Mouse (Mus musculus): ENCODE measurements around the gene Usp6nl. TPM values are rescaled to one million over a fixed set of nuclear protein-coding genes. Genes with fewer than 3 reads are reported as not detected.

Usp6nl gene
- total RNA-seq, 2 experiments from 2014 or later = 23.2 to 25.0 TPM

DNA sequence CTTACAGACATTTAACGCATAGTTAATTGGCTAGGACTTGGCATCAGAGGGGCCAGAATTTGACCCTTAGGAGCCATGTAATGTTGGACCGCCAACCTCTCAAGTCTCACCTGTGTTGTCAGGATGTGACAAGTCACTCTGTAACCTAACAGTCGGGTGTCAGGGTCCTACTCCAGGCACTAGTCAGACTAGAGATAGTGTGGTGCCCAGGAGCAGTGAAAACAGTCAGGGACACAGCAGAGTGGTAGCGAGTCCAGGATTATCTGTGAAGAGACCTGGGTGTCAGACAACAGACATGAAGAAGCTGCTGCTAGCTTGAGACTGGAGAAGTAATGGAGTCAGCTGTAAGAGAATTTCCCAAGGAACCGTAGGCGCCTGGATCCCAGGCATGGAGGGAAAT is 45.0 kb downstream of the Usp6nl start:
- no peak for DNase-seq (ENCODE audit: low spot score in 2 of 2)

DNA sequence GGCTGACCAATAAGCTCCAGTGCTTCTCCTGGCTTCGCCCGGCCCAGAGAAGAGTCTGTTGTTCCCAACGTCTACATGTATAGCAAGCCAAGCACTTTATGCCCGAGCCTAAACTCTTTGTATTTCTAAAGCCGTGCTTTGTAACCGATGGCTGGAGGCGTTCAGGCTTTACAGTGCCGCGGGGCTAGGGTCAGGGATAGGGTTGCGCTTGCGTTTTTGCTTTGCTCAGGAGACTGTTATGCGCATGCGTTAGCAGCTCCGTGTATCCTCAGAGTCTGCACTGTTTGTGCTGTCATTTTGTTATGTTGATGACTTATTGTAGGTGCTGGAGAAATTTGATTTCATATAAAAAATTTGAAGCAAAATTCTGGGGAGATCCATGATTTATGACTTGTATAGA is 51.7 kb downstream of the Usp6nl start:
- DNase-seq (ENCODE audit: low spot score in 2 of 2) = no peak

DNA sequence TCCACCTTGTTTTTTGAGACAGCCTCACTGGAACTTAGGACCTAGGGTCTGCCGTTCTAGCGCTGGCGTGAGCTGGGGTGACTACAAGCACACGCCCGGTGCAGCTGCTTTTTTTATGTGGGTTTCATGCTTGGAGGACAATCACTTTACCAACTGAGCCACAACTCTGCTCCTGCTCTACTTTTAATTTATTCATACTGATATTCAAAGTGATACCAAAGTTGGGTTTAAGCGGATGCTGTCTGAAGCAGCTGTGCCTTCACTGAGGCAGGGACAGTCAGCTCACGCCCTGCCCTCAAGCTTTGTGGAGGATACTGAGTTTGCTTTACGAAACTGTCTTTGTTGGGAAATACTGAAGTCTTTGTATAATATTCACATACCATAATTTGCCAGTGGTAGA is 53.6 kb downstream of the Usp6nl start:
- no peak for DNase-seq (ENCODE audit: low spot score in 2 of 2)

DNA sequence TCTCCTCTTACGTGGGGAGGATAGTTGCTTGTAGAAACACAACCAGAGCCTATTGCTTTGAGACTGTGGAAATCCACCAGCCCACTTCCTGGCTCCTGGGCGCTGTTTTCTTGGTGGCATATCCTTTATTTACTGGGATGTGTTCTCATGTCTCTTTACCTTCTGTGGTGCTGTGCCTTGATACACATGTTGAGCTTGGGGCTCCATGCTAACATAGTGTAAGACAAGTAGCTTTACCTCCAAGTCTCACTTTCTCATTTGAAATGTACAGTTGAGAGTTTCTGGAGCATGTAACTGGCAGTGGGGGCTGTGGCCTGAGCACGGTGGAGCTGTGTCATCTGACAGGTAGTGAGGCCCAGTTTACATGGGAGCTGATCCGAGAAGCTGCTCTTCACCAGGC is 54.5 kb downstream of the Usp6nl start:
- no peak for DNase-seq (ENCODE audit: low spot score in 2 of 2)

DNA sequence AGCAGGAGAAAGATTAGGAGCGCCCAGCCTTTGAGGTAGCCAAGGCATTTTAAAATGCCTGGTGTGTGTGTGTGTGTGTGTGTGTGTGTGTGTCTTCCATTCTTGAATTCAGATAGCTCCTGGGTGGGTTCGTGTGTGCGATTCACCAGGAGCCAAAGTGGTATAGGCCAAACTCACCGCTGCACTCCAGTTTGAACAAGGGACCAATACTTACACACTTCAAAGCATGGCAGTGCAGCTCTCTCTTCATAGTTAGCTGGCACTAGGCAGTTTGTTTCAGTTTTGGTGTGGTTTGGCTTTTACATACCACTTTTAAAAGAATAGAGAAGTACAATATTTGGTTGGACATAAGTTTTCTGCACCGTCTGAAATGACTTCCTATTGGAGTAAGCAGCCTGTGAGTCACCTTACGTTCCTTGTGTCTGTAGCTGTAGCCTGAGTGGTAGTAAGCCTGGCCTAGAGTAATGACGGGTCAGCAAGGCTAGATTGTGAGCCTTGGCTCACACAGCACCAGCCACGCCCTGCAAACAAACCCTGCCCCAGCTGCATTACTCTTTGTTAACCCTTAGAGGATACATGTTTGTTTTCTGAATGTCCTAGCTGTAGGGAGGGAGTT is 56.2 kb downstream of the Usp6nl start:
- DNase-seq (ENCODE audit: low spot score in 2 of 2) = no peak

DNA sequence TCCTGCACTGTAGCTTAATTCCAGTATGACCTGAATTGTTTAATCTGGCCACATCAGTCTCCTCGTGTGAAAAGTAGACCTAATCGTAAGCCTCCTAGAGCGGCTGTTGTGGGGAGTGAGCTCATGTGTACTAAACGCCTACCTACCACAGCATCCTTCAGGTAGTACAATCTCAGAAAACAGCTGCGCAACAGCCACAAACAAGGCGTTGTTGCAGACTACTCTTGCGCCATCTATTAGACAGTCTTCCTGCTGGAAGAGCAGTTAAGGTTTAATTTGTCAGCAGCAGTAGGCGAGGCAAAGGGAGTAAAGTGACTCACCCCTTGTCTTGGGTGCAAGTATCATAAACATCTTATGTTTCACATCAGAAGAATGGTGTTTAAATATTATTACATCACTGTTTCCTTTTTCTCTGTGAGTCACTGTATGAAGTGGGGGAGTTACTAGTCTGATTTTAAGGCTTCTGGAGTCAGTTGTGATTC is 57.3 kb downstream of the Usp6nl start:
- DNase-seq (ENCODE audit: low spot score in 2 of 2) = no peak

DNA sequence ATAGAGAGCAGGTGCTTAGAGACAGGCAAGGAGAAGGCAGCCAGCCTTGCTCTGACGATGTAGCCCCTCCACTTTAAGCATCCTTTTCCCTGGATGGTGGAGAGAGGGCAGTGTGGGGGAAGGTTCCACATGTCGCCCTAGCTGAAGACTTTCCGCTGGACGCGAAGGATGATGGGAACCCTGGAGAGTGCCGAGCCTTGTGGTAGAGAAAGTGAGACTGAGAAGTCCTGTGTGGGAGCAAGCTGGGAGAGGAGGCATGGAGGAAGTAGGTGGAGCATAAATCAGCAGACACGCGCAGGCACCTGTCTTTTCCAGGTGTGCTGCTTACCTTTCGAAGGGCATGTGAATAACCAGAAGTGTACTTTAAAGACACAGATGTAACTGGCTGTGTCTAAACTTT is 57.9 kb downstream of the Usp6nl start:
- DNase-seq (ENCODE audit: low spot score in 2 of 2) = no peak

DNA sequence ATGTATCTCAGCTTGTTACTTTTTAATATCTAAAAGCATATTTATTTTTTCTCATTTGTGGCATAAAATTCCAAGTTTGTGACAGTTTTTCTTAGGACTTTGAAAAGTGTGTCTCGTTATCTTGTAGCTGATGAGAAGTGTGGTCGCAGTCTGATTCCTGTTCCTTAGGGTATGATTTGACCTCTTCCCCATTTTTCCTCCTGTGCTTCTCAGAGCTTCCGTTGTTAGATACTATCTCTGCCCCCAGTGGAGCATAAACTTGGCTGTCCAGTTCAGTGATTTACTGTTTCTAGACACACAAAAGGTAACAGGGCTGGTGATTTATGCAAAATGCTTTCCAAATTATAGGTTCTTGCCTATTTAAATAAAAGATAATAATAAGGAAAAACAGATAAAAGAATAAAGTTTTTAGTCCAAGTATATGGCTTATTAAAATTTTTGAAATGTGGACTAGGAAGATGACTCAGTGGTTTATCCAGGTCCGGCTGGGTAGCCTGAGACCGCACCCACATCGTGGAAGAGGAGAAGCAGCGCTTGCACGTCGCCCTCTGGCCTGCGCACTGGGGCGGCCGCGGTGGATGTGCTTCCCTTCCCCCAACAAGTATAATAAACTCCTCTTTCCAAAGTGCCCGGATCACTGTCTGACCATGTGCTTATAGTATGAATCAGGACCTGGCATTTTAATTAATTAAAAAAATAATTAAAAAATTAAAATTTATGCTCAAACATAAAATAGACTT is 62.1 kb downstream of the Usp6nl start:
- no peak for DNase-seq (ENCODE audit: low spot score in 2 of 2)

DNA sequence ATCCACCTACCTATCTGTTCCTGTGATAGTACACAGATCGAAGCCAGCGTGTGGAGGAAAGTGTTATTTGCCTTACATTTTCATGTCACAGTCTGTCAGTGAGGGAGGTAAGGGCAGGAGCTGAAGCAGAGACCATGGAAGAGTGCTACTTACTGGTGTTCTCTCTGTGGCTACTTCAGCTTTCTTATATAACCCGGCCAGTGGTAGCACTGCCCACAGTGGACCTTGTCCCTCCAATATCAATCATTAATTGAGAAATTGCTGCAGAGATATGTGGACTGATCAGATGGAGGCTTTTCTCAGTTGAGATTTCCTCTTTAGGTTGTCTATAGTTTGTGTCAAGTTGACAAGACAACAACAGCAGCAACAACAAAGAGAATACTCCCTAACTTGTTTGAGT is 66.7 kb downstream of the Usp6nl start:
- DNase-seq (ENCODE audit: low spot score in 2 of 2) = no peak

DNA sequence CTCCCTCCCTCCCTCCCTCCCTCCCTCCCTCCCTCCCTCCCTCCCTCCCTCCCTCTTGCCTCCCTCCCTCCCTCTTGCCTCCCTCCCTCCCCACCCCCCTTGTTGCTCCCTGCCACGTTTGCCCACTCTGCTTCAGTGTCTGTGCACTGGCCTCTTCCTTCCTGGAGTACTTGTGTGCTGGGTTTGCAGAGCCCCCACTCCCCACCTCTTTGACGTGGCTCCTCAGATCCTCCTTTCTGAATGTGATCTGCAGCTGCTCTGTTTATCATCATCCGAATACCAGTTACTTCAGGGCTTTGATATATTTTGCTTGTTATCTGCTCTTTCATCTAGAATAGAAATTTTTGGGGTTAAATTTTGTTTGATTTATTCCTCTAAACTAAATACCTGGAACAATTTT is 68.8 kb downstream of the Usp6nl start:
- no peak for DNase-seq (ENCODE audit: low spot score in 2 of 2)

DNA sequence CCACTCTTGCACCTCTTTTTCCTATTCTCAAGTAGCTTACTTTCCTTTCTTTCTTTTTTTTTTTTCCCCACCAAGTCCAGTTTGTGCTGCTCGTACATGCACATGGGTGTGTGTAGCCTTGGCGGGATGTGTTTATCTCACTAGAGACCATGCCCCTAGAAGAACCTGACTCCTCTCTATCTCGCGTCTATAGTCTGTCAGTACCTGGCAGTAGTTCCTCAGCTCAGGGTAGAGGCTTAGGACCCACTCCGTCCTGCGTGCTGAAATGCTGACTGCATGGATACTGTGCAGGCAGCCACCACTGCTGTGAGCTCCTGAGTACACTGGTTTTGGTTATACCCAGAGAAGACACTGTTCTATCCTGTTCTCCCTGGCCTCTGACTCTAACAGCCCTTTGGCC is 69.5 kb downstream of the Usp6nl start:
- DNase-seq (ENCODE audit: low spot score in 2 of 2) = no peak

DNA sequence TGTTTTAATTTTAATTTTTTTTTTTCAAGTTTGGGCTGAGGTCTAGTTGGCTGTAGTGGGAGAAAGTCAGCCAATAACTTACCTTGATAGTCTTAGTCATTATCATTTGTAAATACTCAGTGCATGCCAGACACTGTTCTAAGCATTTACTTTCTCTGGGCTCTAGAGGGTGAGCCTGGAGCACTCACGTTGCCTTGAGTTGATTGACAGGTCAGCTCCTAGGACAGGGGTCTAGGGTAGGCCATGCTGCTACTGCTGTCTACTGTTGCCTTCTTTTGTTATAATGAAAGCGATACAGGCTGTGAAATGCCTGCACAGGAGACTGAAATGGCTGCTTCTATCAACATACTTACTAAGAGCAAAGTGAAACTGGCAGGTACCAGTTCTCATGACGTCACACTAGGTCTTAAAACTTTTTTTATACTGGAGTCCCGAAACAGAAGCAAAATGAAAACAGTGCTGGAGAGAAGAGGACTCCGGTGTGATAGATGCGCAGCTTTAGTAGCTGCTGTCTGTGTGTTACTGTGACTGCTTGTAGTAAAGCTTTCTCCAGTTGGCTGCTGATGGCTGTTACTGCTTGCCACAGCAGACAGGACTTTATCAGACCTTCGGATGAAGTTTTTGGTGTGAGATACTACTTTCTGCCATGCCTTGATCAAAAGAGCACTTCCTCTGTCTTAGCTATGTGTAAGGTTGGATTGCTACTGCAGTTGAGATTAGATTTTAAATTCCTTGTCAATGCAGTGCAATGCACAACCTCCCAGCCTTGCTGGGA is 73.6 kb downstream of the Usp6nl start:
- no peak for DNase-seq (ENCODE audit: low spot score in 2 of 2)

DNA sequence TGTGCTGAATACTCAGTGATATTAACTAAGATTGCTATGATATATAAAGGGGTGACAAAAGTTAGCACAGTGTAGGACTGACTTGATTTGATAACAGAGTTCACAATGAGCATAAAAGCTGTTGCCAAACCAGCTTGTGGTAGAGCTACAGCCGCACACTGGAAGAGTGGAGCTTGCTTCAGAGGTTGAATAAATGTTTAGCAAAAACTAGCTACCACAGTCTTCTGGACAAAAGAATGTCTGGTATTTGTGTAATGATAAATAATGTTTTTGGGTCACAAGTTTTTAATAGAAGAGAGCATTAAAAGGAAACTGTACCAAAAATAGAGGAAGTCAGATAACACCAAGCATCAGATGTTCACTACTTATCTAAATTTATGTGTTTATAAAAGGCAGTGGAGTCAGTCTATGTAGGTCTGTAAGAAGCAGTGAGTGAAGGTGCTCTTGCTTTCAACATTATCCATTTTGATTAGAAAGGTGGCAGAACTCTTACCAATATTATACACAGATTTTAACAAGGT is 74.2 kb downstream of the Usp6nl start:
- DNase-seq (ENCODE audit: low spot score in 2 of 2) = no peak

DNA sequence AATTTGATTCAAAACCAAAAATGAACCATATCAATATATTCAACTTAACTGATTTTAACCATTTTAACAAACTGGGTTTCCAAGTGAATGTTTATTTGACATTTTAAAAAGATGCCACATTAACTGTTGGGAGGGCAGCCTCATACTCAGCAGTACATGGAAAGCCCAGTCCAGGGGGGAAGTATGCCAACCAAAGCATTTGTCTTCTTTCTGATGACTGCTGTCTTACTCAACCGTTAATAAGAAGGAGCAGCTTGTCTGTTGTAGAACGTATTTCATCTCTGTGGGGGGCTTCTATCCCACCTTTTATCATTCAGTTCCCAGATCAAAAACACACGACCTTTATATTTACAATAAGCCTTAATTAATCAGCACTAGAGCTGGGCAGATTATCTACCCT is 74.7 kb downstream of the Usp6nl start:
- no peak for DNase-seq (ENCODE audit: low spot score in 2 of 2)

DNA sequence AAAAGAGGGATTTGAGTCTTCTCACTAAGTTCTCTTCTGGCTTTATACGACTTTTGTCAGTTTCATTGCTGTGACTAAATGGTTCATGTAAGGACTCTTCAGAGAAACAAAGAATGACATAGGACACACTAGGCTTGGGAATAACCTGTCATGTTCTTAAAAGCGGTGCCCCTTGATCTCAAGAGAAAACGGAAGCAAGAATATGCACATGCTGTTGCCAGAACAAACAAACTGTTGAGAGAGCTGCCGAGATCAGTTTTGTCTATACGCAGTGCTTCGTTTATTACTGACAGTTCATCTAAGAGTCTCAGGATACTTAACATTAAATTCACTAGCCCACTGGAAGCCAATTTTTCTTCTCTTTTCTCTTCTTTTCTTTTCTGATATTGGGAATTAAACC is 76.4 kb downstream of the Usp6nl start:
- DNase-seq (ENCODE audit: low spot score in 2 of 2) = no peak

DNA sequence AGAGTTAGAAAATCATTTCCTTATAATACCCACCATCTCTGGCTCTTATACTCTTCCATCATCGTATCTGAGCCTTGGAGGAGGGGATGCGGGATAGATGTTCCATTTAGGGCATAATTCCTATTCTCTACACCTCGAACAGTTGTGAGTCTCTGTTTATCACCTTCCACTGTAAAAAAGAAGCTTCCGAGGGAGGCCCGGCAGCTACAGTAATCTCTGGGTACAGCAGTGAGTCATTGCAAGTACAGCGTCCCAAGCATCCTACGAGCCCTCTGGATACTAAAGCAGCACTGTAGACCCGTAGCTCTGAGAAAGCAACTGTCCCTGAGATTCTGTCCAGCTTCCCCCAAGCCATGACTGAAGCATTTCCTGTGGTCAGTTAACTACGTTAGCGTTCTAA is 78.6 kb downstream of the Usp6nl start:
- DNase-seq (ENCODE audit: low spot score in 2 of 2) = no peak

DNA sequence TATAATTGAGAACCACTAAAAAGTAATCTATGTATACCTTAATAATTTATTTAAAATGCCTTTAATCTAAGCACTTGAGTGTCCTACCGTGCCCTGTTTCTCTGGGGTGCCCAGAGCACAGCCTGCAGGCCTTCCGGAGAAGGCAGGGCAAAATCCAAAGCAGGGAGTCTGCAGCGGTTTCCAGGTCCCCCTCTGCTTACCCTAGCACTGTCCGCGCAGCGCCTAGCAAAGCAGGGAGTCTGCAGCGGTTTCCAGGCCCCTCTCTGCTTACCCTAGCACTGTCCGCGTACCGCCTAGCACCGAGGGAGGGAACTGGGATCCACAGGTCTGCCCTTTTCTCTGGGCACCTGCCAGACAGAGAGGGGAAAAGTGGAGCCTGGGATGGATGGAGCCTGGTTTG is 80.9 kb downstream of the Usp6nl start:
- no peak for DNase-seq (ENCODE audit: low spot score in 2 of 2)

DNA sequence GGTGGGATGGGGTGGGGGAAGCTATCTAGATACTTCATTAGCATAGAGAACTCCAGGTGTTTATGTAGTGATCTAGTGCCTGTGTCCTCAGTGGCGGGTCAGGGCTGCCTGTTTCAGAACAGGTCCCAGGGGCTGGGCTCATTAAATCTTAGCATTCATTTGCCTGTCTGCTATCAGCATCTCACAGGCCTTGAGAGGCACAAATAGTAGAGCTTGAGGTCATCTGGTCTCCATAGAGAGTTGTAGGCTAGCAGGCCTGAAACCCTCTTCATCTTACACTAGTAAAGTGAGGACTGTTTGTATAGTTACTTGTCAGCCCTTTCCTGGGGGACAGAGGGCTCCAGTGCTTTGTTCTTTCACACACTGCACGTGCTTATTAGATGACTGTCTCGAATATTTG is 81.5 kb downstream of the Usp6nl start:
- no peak for DNase-seq (ENCODE audit: low spot score in 2 of 2)

DNA sequence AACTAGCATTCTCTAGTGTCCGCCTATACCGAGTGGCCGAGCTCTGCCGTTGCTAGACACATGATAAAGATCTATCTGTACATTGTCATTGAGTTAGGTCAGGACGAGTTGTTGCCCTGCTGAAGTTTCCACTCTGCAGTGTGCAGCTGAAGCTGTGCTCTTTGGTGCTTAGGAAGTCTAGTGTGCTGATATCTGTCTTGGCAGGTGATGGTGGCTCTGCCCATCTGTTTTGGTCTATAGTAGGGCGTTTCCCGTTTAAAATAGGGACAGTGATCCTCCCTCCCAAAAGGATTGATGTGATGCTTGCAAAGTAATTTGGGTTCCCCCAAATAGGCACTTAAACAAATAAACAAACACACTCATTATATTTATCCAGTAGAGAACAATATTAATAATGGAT is 82.2 kb downstream of the Usp6nl start:
- DNase-seq (ENCODE audit: low spot score in 2 of 2) = no peak

DNA sequence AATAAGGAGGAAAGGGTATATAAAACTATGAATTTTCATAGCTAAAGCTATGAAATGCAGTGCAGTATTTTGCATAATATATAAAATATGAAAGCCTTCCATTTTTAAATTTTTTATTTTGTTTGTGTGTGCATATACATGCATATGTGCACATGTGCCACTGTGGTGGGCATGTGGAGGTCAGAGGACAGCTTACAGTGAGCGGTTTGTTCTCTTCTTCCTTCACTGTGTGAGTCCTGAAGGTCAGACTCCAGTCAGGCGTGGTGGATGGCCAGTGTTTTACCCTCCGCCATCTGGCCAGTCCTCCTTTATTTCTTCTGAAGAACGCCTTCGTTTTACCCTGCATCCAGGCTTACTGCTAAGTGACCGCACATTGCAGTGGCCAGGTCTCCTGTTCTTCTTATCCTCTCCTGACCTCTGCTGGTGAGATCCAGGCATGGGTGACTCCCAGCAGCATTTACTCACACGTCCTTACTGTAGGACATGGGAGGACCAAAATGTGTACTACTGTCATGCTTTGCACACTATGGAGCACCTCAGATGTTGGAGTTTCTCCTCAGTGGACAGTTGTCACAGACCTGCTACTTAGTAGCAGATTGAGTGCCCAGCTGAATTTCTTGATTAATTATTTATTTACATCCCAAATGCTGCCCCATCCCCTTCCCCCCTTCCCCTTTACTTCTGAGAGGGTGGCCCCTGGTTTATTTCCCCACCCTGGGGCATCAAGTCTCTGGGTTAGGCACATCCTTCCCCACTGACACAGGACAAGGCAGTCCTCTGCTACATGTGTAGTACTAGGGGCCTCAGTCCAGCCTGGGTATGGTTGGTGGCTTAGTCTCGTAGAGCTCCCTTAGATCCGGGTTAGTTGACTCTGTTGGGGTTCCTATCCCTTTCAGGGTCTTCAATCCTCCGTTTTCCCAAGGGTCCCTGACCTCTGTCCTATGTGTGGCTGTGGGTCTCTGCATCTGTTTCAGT is 82.9 kb downstream of the Usp6nl start:
- peak; percentile 64 to 89 for DNase-seq (ENCODE audit: low spot score in 2 of 2)

DNA sequence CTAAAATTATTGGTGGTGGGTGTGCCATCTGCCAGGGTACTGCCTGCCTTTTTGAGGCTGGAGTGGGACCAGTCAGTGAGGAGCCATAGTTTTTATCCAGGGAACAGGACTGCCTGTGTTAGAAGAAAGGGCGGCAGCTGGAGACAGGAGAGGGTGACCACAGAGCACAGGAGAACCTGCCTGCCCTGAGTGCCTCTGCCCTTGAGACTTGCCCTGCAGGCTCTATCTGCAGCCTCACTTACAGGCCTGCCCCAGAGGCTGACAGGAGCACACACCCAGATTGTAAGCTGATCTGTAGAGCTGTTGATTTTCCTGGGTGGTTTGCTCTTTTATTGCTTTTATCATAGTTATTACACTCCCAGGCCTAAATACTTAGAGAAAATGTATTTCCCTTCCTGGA is 85.2 kb downstream of the Usp6nl start:
- DNase-seq (ENCODE audit: low spot score in 2 of 2) = no peak

Data from layer of hippocampus, postnatal 14 days (tissue).